Mouse (Mus musculus): ENCODE data around the gene Ifit1bl1.
"Not testable (repeated sequence)": the region's sequence is repeated elsewhere in the genome, so short reads cannot be mapped to it uniquely, and the experiment has no call there.

Gene Ifit1bl1

DNA sequence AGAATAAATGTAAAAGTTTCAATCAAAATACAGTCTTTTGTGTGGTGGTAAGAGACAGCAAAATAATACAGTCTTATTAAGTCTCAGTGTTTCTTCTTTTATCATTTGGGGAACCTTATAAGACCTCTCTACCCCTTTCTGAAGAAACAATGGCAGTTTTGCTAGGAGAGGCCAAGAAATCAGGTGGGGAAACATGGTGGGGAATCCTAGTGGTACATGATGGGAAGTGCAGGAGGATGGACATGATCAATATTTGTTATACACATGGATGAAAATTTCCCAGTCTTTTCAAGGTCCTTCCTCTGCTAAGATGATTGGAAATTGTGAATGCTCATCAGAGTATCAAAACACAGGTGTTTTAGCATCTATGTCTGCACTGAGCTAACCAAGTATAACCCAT is 12.8 kb downstream of the Ifit1bl1 start:
- no peak for DNase-seq (ENCODE audit: low spot score)

DNA sequence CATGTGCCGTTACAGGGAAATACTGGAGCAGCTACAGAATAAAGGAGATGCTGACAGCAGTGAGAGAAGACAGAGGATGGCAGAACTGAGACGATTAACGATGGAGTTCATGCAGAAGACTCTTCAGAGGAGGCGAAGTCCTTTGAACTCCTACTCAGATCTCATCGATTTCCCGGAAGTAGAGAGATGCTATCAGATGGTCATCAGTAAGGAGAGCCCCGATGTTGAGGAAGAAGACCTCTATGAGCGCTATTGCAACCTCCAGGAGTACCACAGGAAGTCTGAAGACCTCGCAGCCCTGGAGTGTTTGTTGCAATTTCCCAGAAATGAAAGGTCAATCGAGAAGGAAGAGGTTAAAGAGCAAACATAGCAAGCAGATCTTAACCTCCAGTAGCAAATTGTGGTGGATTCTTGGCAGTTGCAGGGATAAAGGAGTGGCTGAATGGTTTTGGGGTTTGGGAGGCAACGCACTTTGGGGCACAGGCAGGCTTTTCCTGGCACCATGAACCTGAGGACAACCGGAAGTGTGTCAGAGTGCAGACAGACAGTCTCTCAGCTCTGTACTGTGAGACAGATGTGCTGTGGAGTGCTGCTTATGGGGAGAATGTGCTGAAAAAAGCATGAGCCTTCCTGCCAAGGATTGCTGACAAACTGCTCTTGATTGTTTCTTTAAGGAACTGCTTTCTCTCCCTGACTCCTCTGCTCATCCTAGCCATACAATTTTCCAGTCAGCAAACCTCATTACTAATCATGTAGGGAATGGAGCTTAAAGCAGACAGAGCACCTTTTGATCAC is 13.7 kb downstream of the Ifit1bl1 start:
- DNase-seq (ENCODE audit: low spot score): not testable (repeated sequence)

DNA sequence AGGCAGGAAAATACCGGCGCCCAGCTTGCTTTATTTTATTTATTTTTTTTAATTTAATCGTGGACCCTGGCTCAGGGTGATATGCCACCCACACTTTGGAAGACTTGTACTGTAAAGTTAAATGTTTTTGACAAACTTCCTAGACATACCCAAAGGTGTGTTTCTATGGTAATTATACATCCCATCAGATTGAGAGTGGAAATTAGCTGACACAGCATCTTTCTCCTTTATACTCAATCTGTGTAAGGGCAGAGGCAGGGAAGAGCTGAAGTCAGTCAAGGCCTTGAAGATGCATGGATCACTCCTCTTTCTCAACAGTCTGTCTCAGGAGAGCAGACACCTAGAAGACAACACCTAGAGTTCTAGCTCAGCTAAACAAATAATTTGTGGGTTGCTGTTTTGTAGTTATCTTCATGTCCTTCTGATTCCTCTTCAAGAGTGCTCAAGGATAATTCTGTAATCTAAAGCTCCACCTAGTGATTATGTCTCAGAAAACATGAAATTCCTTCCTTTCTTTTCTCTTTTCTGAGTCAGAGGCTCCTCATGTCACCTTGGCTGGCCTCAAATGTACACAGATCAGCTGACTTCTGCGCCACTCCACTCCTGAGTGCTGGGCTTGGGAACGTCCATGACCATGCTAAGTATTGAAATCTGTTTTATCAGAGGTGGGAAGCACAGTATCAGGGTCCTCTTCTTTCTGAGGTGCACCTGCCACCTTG is 15.9 kb downstream of the Ifit1bl1 start:
- not testable (repeated sequence) for DNase-seq (ENCODE audit: low spot score)

DNA sequence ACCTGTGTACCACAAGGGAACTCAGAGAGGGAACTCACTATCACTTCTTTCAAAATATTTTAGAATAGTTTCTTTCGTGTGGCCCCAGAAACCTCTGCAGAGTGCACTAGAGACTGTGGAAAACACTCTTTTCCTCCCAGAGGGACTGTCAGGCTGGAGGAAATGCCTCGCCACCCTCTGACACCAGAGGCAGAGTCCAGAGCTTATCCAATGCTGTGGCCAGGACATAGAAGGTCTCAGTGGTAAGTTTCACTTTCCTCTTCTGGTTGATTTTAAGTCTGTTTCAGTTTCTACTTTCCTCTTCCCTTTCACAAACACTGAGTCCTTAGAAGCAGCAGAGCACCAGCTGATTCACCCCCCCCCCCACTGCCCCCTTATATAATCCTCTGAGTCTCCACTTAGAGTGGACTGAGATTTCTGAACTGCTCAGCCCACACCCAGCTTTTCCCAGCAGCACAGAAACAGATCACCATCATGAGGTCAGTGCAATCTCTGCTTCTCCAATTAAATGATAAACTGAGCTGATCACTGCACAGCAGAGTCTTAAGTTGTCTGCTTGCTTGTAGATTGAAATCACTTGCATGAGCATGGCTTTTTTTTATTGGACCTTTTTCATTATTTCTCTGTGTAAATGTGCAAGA is 18.5 kb downstream of the Ifit1bl1 start, which contains the start of gene Ifit3:
Ifit3 (plus strand) TSS at position 406 of the 641 bp plus-strand sequence.
- DNase-seq (ENCODE audit: low spot score): not testable (repeated sequence)

DNA sequence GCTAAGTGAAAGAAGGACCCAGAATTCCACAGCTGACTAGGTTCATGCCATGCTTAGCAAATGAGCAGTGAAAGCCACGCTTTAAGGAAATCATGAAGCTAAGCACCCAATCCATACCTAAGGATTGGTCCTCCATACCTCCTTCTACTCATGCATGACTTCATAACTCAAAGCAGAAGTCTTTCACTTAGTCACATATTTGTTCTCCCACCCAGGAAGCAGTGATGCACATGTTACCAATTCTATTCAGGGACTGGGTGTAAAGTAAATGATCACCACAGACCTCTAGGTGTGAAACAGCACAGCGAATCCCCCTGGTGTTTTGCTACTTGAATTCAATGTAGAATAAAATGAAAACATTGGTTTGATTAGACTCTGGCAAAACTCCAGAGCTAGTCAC is 19.1 kb downstream of the Ifit1bl1 start:
- not testable (repeated sequence) for DNase-seq (ENCODE audit: low spot score)

DNA sequence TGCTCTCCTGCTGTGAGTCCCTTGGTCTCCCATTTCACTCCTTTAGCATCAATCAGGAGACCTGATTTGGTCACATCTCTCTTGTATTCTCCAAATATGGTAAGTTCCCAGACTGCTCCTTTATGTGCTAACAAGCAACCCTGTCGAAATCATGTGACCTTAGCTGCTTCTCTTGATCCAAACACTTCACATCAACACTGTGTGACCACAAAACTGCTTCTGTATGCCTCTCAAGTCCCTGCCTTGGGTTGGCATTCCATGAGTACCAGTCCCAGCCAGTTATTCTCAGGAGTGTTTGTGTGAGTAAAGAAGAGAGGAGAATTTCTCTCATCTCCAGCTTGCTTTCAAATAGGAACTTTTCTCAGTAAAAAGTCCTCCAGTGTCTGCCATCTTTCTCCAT is 24.6 kb downstream of the Ifit1bl1 start:
- DNase-seq (ENCODE audit: low spot score): no peak

DNA sequence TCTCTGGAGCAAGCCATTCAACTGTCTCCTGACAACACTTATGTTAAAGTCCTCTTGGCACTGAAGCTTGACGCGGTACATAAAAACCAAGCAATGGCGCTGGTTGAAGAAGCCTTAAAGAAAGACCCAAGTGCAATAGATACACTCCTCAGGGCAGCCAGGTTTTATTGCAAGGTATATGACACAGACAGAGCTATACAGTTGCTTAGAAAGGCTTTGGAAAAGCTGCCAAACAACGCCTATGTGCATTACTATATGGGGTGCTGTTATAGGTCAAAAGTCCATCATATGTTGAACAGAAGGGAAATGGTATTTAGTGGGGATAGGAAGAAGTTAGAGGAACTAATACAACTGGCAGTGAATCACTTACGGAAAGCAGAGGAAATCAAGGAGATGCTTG is 28.1 kb downstream of the Ifit1bl1 start:
- no peak for DNase-seq (ENCODE audit: low spot score)

DNA sequence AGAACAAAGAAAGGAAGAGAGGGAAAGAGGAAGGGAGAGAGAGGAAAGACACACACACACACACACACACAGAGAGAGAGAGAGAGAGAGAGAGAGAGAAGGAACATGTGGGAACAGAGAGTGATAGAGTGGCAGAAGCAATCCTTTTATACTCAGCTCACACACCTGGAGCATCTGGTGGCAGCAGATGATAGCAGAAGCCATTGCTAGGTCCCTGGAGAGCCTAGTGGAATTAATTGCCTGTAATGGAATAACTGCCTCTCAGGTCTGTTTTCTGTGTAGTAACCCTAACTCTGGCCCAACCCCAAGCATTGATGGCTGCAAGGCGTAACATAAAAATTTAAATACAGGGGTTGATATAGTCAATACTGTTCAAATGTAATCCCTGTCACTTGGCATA is 30.7 kb downstream of the Ifit1bl1 start:
- no peak for DNase-seq (ENCODE audit: low spot score)

DNA sequence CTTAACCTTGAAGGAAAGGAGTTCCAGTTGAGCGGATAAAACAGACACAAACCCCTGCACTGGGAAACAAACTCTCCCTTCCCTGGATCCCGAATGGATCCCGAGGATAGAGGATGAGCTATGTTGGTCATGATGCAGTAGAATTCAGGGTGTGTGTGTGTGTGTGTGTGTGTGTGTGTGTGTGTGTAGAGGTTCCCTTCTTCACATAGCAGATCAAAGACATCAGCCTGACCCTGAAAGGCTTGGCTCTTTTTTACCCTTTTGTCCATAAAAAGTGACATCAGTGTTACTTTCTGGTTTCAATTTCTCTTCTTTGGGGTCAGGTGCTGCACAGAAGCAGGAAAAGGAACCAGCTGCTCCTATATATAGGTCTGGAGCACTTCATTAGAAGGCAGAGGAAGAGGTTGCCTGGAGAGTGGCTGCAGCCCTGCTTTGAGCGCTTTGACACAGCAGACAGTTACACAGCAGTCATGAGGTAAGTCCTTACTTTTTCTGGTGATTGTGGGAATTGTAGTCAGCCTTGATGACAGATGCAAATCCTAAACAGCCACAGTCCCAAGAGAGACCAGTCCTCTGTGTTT is 31.8 kb downstream of the Ifit1bl1 start:
- DNase-seq (ENCODE audit: low spot score): no peak

DNA sequence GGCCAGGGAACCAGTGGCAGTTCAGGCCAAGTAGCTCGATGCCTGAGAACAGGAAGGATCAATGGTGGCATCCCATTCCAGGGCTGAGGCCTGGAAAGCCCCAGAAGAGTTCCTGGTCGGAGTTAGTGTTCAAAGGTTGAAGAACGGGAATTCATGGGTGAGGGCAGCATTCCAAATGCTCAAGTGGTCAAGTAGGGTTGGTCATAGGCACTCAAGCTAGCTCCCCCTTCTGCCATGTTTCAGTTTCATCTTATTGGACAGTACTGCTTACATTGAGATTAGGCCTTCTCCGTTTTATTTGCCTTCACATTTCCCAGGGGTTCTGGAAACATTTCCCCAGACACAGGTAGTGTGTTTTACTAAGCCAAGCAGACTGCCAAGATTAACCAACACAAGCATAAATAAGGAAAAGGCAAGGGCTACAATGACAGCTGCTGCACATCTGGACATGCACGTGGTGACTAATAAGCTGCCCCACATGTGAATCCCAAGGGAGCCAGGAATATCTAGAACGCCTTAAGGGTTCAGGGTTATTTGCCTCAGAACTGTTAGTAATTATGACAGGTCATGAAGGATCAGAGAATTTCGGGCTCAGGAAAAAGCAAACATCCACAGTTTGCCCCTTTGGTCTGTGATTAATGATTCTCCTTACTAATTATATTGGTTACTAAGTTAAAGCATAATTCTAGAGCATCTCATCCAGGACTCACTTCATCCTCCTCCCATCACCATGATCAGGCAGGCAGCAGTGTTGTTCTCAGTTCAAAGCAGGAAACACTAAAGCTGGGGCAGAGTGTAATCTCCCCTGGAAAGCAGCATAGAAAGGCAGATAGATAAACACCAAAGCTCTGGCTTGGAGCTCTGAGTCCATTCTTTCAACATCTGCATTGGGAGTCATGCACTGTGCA is 32.5 kb downstream of the Ifit1bl1 start:
- no peak for DNase-seq (ENCODE audit: low spot score)

DNA sequence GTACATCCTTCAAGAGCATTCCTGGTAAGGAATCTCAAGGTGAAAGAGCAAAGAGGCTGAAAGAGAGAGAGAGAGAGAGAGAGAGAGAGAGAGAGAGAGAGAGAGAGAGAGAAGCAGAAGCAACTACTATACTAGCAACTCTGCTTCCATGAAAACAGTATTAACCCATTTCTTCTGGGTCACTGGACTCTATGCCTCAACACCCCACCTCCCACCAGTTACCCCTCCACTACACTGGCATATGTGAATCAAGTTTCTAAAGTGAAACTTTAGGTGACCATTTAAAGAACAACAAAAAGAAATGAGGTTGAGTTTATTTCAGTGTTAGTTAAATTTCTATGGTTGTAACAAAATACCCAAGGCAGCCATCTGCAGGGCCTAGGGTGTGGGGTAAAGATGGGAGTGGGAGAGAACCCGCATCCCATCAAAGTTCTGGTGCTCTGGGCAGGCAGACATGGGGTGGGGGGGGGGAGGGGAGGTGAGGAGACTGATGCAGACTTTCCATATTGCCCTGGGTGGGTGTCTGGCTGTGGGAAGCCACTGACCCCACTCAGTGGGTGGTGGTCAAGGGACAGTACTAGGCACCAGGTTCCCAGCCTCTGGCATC is 35.5 kb downstream of the Ifit1bl1 start:
- DNase-seq (ENCODE audit: low spot score): no peak

DNA sequence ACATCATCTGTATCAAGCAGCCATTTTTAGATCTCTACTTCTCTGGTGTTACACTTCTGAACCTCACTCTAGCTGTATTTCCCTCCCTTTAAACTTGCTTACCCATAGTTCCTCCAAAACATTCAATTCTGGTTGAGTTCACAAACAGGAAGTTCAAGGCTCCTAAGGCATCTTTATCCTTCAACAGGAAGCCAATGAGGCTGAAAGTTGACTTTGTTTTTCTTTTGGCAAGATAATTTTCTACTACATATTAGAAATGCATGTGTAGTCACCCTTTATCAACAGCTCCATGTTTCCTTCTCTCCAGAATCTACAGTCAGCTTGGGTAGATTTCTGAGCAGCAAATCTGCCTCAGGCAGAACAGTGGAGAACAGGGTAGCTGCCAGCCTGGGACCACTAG is 39.2 kb downstream of the Ifit1bl1 start:
- DNase-seq (ENCODE audit: low spot score): no peak

DNA sequence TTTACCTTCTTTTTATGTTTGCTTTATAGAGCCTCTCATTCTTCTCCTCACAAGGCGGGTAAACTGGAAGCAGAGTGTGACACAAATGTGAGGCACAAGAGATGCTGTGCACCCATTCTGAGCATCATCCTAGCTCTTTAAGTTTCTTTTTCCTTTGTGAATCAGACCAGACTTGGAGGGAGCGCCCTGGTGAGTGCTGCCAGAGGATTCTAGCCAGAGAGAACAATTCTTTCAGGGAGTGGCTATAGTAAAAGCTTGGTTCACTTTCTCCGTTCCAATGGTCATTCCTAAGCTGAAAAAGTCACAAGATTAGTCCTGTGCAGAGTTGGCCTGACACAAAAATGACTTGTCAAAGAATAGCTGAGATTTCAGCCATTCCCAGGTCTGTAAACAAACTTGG is 45.1 kb downstream of the Ifit1bl1 start:
- no peak for DNase-seq (ENCODE audit: low spot score)

DNA sequence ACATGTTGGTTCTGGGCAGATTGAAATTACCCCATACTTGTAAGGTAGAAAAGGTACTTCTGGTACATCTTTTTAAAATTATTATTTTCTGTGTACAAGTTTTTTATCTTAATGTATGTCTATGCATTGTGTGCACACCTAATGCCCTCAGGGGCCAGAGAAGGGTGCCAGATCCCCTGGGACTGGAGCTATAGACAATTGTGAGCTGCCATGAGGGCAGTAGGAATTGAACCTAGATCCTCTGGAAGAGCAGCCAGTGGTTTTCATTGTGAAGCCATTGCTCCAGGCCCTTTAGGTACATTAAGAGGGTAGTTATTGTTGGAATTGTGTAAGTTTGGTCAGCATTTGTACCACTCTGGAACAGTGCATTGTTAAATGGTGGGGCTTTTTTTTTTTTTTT is 47.7 kb downstream of the Ifit1bl1 start:
- DNase-seq (ENCODE audit: low spot score): no peak

DNA sequence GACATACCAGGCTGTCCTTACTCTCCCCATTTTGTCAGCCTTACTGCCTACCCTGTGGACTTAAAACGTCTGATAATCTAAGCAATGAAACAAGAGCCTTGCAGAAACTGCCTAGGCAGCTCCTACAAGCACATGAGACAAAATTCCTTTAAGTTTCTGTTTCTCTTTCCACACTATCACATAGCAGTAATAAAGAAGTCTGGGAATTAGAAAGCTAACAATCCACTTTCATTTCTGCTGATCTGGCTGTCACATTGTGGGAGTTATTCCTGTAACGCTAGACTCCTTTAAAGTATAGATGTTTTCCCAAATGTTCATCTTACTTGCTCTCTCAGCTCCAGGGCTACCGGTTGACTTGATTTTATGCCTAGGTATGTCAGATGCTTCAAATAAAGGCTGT is 48.2 kb downstream of the Ifit1bl1 start:
- DNase-seq (ENCODE audit: low spot score): no peak

DNA sequence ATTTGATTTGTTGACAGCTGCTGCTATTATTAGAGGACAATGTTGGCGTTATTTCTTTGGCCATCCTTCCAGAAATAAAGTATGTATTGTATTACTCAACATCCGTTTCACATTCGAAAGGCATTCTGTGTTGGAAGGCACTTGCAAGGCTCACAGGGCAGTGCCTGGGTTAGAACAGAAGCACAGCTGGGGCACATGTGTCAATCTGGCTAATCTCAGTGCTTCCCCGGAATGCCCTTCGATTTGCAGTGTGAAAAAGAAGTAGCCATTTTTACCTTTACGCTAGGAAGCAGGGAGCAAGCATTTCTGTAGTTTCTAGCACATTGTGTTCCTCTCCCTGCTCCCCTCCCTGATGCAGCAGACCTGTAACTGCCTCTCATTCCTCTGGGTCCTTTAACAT is 48.7 kb downstream of the Ifit1bl1 start:
- no peak for DNase-seq (ENCODE audit: low spot score)

DNA sequence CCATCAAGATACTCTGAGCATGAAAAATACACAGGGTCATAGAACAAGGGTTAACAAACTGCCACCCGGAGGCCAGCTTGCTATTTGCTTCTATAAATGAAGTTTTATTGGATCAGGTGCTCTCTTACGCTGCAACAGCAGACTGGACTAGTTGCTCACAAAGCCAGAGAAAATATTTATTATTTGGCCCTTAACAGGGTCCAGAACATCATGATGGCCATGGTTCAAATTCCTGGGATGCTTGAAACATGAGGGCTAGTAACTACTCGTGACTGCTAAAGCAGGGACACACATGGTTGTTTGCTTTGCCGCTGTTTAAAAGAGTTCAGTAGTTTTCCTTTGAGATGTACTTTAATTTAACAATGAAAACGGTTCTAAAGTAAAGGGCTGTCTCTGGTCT is 49.8 kb downstream of the Ifit1bl1 start:
- DNase-seq (ENCODE audit: low spot score): no peak

DNA sequence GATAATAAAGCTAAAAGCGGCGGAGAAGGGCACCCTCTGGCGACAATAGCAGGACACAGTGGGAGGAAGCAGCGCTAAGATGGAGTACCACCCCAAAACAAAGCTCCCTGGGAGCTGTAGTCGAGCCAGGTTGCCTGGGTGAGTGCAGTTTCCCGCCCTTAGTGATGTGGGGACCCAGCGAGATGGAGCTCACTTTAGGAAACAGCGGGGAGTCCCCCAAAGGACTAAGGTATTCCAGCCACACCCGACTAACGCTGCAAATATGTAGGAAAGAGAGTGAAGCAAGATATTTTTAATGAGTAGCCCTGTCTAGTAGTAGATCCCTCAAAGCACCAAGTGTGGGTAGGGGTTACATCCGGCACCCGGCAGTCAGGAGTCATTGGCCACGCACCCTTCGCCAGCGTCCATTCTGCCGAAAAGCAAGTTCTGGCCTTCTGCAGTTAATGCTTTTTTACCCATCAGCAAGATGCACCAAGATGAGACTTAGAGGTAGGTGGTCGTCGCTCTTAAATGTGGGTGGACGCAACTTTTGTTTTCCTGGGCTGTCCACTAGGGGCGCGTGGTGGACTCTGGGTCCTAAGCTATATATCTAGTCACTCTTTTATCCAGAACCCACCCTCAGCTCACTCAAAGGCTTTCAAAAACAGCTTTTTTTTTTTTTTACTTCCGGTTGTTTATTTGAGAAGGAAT is 51.1 kb downstream of the Ifit1bl1 start, which contains the start of gene Ifit2:
Ifit2 (plus strand) TSS at position 161 of the 690 bp plus-strand sequence.
- DNase-seq (ENCODE audit: low spot score): peak; percentile 81

DNA sequence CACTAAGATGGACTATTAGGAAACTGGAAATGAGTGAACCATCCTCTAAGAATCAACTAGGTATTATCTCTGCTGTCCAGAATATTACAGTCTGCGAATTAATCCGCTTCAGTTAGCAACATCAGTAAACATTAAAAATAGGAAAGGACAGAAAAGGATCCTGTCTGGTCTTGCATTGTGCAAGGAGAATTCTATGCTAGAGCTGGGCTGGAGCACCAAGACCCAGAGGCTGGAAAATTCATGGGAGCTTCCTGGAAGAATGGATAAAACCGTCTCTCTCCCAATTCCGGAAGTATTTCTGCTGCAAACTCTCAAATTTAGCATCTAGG is 51.6 kb downstream of the Ifit1bl1 start:
- DNase-seq (ENCODE audit: low spot score): no peak

DNA sequence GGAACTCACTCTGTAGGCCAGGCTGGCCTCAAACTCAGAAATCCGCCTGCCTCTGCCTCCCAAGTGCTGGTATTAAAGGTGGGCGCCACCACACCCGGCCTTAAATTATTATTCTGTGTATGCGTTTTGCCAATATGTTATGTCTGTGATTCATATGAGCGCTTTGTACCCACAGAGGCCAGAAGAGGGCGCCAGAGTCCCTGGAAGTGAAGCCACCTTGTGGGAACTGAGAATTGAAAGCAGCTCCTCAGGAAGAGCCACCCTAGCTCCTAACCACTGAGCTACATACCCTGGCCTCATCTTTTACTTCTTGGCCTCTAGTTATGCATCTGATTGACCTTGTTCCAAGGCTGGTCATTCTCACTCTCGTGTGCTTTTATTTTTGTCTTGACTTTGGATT is 53.8 kb downstream of the Ifit1bl1 start:
- peak; percentile 74 for DNase-seq (ENCODE audit: low spot score)

DNA sequence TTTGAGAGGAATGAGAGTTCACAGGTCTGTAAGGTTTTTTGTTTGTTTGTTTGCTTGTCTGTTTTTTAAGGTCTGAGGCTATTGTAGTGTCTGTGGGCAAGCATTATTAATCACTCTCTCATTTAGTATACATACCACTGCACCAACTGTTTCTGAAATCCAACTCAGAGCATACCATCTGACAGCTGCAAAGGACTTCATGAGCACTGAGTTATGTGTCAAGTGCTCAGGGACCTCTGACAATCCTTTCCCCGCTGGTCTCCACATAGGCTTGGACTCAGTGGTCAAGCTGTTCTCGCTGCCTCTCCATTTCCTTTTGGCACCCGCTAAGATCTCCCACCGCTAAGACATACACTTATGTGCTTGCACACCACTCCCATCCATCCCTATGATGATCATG is 55.5 kb downstream of the Ifit1bl1 start:
- no peak for DNase-seq (ENCODE audit: low spot score)
